Mouse (Mus musculus) limb, embryonic 15.5 days (tissue): ENCODE data around the gene 1700020A23Rik. TPM values are rescaled to one million over a fixed set of nuclear protein-coding genes. Genes with fewer than 3 reads are reported as not detected.

ENCODE experiments used
- ATAC-seq: fragments of 200-750 bp; cut with Nextera tagmentation; 2 replicates; pipeline ENCODE4 v1.8.0; 2017; ENCODE audit warnings: low read depth, moderate TSS enrichment; ENCODE audit not compliant: insufficient number of reproducible peaks, low FRiP score, low TSS enrichment
- H3K27ac ChIP-seq: fragments of 300-500 bp; sonication (generic); 2 replicates; pipeline ENCODE4 v1.5.1; 2015; ENCODE audit warnings: moderate library complexity, mild to moderate bottlenecking, inconsistent platforms
- H3K27me3 ChIP-seq: fragments of 300-500 bp; sonication (generic); 2 replicates; pipeline ENCODE4 v1.6.1; 2015; ENCODE audit warnings: inconsistent platforms
- H3K36me3 ChIP-seq: fragments of 300-500 bp; sonication (generic); 2 replicates; pipeline ENCODE4 v1.6.1; 2015; ENCODE audit warnings: inconsistent platforms
- H3K4me1 ChIP-seq: fragments of 300-500 bp; sonication (generic); 2 replicates; pipeline ENCODE4 v1.6.1; 2015; ENCODE audit warnings: inconsistent platforms
- H3K4me2 ChIP-seq: fragments of 300-500 bp; sonication (generic); 2 replicates; pipeline ENCODE4 v1.6.1; 2015; ENCODE audit warnings: mild to moderate bottlenecking, inconsistent platforms
- H3K4me3 ChIP-seq: fragments of 300-500 bp; sonication (generic); 2 replicates; pipeline ENCODE4 v1.5.1; 2015; ENCODE audit warnings: mild to moderate bottlenecking, inconsistent platforms
- H3K9ac ChIP-seq: fragments of 300-500 bp; sonication (generic); 2 replicates; pipeline ENCODE4 v1.6.1; 2015; ENCODE audit warnings: inconsistent platforms
- H3K9me3 ChIP-seq: fragments of 300-500 bp; sonication (generic); 2 replicates; pipeline ENCODE4 v1.6.1; 2016; ENCODE audit warnings: inconsistent platforms
- WGBS: fragments of 180-500 bp; shearing (Covaris S2); methylation state at CpG from one replicate; pipeline ENCODE4 v1.1.7; 2015; 5-methylcytosine and 5-hydroxymethylcytosine counted together
- polyA plus RNA-seq: library from polyadenylated mRNA; unstranded; fragments of >200 nt; fragmentation: Nextera tagmentation; extraction: Ambion mirVana; gene quantifications from 2 replicates; pipeline ENCODE4 v1.2.1, GENCODE M21; 2015

The 1700020A23Rik gene
- polyA plus RNA-seq, 1 experiment from 2014 or later = not detected

DNA sequence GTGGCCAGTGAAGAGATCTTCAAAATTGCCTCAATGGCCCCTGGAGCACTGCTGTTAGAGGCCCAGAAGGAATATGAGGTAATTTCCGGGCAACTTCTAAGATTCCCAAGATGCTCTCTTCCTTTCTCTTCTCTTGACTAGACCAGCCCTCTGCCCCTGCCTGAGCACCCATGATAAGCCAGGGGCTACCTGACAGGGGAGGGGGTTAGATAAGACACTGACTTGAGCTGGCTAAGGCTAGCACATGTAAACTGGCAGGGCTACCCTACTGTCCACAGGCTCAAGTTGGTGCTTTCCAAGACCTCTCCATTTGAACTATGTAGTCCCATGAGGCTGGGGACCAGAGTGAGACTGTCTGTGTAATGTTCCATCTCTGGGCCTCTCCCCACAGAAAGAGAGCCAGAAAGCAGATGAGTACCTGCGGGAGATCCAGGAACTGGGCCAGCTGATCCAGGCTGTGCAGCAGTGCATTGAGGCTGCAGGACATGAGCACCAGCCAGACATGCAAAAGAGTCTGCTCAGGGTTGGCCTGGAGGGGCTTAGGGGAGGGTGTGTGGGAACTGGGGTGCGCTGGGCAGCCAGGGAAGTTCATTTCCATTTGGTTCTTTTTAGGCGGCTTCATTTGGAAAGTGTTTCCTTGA lies 34.9 kb downstream of the 1700020A23Rik start:
- WGBS = 84% methylated on average over 4 of the region's 4 CpGs
- Histone ChIP-seq H3K9me3 (no peaks in the 10 kb centered on the region), H3K36me3 (peaks cover 77% of the 10 kb centered on the region), H3K9ac (no peak overlapping the region), H3K4me3 (no peak overlapping the region), H3K4me2 (no peak overlapping the region), H3K27ac (no peak overlapping the region), H3K27me3 (no peaks in the 10 kb centered on the region), H3K4me1 (no peaks in the 10 kb centered on the region)
- no peak for ATAC-seq

DNA sequence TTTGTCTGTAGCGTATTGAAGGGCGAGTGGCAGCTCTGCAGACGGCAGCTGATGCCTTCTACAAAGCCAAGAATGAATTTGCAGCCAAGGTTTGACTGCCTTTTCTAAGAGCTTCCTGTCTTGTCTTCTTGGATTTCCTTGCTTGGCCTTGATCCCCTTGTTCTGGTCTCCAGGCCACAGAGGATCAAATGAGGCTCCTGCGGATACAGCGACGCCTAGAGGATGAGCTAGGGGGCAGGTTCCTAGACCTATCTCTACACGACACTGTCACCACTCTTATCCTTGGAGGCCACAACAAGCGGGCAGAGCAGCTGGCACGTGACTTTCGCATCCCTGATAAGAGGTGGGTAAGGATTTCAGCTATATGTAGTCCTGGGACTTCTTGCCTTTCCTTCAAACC lies 37.1 kb downstream of the 1700020A23Rik start:
- 90% methylated on average over 10 of the region's 10 CpGs for WGBS
- Histone ChIP-seq H3K4me3 (no peak overlapping the region), H3K9ac (no peak overlapping the region), H3K4me1 (no peaks in the 10 kb centered on the region), H3K27ac (no peak overlapping the region), H3K4me2 (no peak overlapping the region), H3K9me3 (no peaks in the 10 kb centered on the region), H3K27me3 (no peaks in the 10 kb centered on the region), H3K36me3 (peaks cover 77% of the 10 kb centered on the region)
- ATAC-seq = no peak

DNA sequence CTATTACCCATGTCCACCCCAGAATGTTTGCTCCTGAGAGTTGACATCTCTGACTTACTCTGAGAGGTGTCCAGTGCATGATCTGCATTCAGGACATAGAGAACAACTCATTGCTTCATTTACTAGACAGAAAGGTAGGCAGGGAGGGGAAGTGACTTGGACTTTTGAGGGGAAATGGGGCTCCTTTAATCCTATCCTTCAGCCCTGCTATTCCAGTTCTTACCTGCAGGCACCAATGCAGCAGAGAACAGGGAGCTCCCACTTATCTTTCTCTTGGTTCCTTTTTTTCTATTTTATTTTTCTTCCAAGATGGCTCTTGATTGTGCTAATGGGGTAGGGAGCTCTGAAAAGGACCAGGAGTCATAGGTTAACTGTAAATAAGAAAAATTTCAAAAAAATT lies 43.4 kb downstream of the 1700020A23Rik start:
- Histone ChIP-seq H3K36me3 (peaks cover 15% of the 10 kb centered on the region), H3K4me1 (peaks cover 24% of the 10 kb centered on the region), H3K27ac (no peak overlapping the region), H3K4me3 (no peak overlapping the region), H3K9ac (no peak overlapping the region), H3K27me3 (no peaks in the 10 kb centered on the region; the same call in 1 of the 2 replicates), H3K4me2 (no peak overlapping the region), H3K9me3 (no peaks in the 10 kb centered on the region)
- no peak for ATAC-seq

DNA sequence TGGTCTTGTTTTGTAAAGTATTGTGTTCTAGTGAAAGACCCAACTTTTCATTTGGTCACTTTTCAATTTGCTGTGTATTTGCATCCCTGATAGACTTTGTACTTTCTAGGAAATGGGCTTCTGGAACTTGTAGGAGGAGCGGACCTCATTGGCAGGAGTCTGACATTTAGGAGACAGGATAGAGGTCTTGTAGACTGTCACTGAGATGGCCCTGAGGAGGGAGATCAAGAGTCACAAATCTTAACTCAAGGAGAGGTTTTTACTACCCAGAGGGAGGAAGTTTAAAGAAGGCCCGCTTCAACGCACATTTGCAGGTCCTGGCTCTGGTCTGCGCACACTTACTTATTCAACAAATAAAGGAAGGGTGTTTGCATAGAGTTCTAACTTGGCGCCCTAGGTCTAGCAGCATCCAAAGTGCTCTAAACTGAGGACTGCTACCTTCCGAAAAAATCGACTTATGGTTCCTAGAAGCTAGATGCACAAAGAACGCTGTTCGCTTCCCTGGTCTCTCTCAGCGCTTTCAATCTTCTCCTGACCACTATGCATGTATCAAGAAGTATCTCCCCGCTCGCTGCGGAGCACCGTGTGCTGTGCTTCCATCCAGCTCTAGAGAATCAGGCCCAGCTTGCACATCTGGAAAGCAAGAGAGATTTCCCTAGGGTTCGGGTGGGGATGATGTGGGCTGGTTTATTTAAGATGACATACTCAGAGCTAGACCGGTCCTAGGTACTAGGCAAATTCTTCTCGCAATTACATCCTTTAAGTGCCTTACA lies 44.1 kb downstream of the 1700020A23Rik start:
- Histone ChIP-seq H3K4me3 (peak overlapping the region; percentile 93), H3K4me2 (peak overlapping the region; percentile 84), H3K9me3 (no peaks in the 10 kb centered on the region), H3K4me1 (peaks cover 24% of the 10 kb centered on the region), H3K27ac (peak overlapping the region; percentile 91; the same call in 1 of the 2 replicates), H3K9ac (peak overlapping the region; percentile 85), H3K36me3 (peaks cover 8% of the 10 kb centered on the region), H3K27me3 (no peaks in the 10 kb centered on the region; the same call in 1 of the 2 replicates)
- 0 out of 2 replicates have a peak, but pooled peaks have one; percentile 8 for ATAC-seq
- 6% methylated on average over 17 of the region's 17 CpGs for WGBS

DNA sequence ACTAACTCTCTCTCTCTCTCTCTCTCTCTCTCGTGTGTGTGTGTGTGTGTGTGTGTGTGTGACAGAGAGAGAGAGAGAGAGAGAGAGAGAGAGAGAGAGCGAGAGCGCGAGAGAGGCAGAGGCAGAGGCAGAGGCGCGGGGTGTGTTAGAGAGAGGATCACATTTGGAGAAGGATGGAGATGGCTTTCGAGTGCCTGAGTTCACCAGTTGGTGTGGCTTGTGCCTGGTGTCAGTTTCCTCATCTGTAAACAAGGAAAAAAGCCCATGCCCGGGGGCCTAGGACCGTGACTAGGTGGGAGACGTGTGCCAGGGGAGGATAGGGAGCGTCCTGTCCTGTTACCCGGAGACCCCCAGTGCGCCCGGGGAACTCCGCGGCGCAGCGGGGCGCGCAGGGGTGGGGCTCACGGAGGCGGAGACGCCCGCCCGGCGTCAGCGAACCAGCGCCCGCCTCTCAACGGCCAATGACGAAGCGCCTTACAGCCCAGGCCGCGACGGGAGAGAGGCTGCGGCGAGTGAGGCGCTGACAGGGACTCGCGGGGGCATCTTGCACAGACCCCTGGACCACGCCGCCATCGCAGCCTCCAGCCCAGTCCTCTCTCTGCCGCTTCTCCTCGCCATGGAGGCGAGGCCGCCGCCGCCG lies 44.9 kb downstream of the 1700020A23Rik start, which contains the start of gene Ptpra:
TSS of gene Ptpra (plus strand) at position 485 of the 640 bp plus-strand sequence.
- peak within 1 kb of the TSS; percentile 93 for H3K4me3 ChIP-seq
- H3K27ac ChIP-seq = peak within 1 kb of the TSS; percentile 91
- H3K4me1 ChIP-seq = peaks cover 24% of the 10 kb centered on the region
- no peaks in the 10 kb centered on the region for H3K9me3 ChIP-seq
- no peaks in the 10 kb centered on the region; the same call in 1 of the 2 replicates for H3K27me3 ChIP-seq
- under 1% methylated on average over 43 of the region's 50 CpGs for WGBS
- H3K4me2 ChIP-seq = peak within 1 kb of the TSS; percentile 84
- peak within 1 kb of the TSS; percentile 85 for H3K9ac ChIP-seq
- H3K36me3 ChIP-seq = peaks cover 3% of the 10 kb centered on the region; the same call in 1 of the 2 replicates
- ATAC-seq = peak; percentile 96

DNA sequence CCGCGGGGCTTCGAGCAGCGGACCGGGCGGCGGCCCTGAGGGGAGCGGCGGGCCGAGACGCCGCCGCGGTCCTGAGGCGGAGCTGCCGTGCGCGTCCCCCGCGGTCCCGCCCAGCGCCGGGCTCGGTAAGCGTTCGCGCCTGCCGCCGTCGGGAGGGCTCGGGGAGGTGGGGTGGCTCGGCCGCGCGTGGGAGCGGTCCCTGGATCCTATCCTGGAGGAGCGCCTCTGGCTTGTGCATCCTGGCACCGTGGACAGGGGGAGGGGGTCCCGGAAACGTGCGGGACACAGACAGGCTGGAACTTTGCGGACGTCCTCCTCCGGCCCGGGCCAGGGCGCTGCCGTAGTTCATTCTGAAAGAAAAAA lies 45.4 kb downstream of the 1700020A23Rik start:
- Histone ChIP-seq H3K9me3 (no peaks in the 10 kb centered on the region), H3K4me3 (peak overlapping the region; percentile 93), H3K9ac (peak overlapping the region; percentile 85), H3K27me3 (no peaks in the 10 kb centered on the region; the same call in 1 of the 2 replicates), H3K27ac (peak overlapping the region; percentile 91), H3K4me2 (peak overlapping the region; percentile 84), H3K36me3 (0 out of 2 replicates have a peak, but pooled peaks cover 3% of the 10 kb centered on the region), H3K4me1 (peaks cover 24% of the 10 kb centered on the region)
- under 1% methylated on average over 40 of the region's 47 CpGs for WGBS
- peak; percentile 78 for ATAC-seq

DNA sequence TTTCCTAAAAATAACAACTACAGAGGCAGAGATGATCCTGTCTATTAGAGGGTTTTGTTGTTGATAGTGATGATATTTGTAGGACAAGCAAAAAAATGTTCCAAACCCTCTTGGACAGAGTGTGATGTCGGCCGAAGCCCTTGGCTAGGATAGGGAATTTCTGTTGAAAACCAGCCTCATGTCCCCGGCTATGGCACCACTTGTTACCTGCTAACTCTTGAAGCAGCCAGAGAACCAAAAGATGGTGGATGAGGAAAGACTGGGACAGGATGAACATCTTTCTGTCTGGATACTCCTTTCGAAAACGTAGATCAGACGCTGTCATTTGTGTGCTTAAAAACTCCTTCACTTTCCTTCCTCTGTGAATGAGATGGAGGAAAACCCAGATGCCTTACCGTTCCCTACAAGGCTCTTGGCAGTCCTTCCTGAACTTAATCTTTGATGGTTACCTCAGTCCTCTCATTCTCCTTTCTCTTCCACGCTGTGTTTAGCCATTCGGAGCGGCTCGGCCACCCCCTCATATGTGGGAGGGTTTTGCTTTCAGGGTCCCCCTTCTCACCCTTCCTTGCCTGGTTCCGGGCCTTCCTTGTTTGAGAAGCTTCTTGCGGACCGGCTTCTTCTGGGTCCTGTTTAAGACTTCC lies 46.1 kb downstream of the 1700020A23Rik start:
- H3K27ac ChIP-seq = no peak overlapping the region

DNA sequence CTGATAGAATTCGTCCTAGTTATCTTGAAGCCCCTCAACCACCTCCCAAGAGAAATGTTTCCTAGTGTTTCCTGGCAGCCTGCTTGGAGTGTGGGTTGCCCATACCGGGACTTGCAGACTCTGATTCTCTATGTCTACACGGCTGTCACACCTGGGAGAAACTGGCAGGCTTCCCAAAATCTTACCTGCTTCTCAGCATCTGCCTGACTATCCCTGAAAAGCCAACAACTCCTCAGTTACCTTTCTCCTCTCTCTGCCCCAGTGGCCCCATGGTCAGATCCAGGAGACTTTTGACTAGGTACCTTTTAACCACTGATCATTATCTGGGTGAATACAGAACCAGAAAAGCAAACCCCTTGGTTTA lies 46.6 kb downstream of the 1700020A23Rik start:
- H3K4me1 ChIP-seq = peaks cover 24% of the 10 kb centered on the region
- H3K27ac ChIP-seq = no peak overlapping the region
- H3K4me3 ChIP-seq = peak overlapping the region; percentile 93; the same call in 1 of the 2 replicates
- ATAC-seq = no peak
- H3K36me3 ChIP-seq = no peaks in the 10 kb centered on the region
- peak overlapping the region; percentile 84 for H3K4me2 ChIP-seq
- WGBS = 58% methylated on average over 3 of the region's 3 CpGs
- no peak overlapping the region for H3K9ac ChIP-seq
- no peaks in the 10 kb centered on the region for H3K9me3 ChIP-seq
- H3K27me3 ChIP-seq = no peaks in the 10 kb centered on the region; the same call in 1 of the 2 replicates

More for the DNA sequence above, 46.1 kb downstream of the 1700020A23Rik start:
- Histone ChIP-seq H3K4me3 (peak overlapping the region; percentile 93), H3K9me3 (no peaks in the 10 kb centered on the region), H3K4me2 (peak overlapping the region; percentile 84), H3K4me1 (peaks cover 24% of the 10 kb centered on the region), H3K9ac (no peak overlapping the region), H3K36me3 (no peaks in the 10 kb centered on the region), H3K27me3 (no peaks in the 10 kb centered on the region; the same call in 1 of the 2 replicates)
- no peak for ATAC-seq
- 63% methylated on average over 14 of the region's 14 CpGs for WGBS

DNA sequence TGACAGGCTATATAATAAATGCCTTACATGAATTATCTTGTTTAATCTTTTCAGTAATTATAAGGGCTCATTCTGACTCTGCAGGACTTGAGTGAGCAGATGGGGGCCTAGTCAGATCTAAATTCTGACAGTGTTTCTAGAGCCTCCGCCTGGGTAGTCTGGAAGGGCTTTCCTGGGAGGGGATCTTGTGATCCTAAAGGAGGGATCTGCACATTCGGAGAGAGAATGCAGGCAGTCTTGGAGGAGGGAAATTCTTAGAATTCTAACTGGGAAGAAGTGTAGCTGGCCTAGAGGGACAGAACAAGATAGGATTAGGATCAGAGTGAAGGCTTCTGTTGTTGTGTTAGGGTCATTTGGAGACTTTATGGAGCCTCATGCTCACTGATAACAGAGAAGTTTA lies 47.2 kb downstream of the 1700020A23Rik start:
- H3K27ac ChIP-seq = no peak overlapping the region
- WGBS = 51% methylated on average over 2 of the region's 2 CpGs
- H3K27me3 ChIP-seq = no peaks in the 10 kb centered on the region; the same call in 1 of the 2 replicates
- no peaks in the 10 kb centered on the region for H3K9me3 ChIP-seq
- H3K4me1 ChIP-seq = peaks cover 24% of the 10 kb centered on the region
- no peaks in the 10 kb centered on the region for H3K36me3 ChIP-seq
- H3K9ac ChIP-seq = no peak overlapping the region
- ATAC-seq = no peak
- H3K4me3 ChIP-seq = no peak overlapping the region
- no peak overlapping the region for H3K4me2 ChIP-seq

DNA sequence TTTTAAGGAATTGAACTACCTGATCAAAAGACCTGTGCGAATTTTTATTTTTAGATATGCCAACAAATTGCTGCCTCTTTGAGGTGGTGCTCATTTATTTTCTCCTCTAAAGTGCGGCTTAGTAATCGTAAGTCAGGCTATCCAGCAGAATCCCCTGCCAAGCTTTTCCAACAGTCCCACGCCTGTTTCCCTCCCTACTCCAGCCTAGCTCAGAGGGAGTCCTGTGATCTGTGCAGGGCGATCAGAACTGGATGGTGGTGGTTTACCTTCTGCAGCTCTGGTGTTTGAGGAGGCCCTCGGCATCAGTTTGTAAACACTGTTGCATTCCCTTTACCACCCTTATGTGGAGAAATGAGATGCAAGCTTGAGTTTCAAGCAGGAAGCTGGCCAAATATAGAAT lies 48.4 kb downstream of the 1700020A23Rik start:
- no peak overlapping the region for H3K4me3 ChIP-seq
- no peaks in the 10 kb centered on the region for H3K9me3 ChIP-seq
- H3K4me1 ChIP-seq = peaks cover 24% of the 10 kb centered on the region
- ATAC-seq = no peak
- no peak overlapping the region for H3K9ac ChIP-seq
- 58% methylated on average over 6 of the region's 6 CpGs for WGBS
- H3K36me3 ChIP-seq = no peaks in the 10 kb centered on the region
- no peak overlapping the region for H3K4me2 ChIP-seq
- no peaks in the 10 kb centered on the region; the same call in 1 of the 2 replicates for H3K27me3 ChIP-seq
- H3K27ac ChIP-seq = 0 out of 2 replicates have a peak overlapping the region, but pooled peaks have one; percentile 22

DNA sequence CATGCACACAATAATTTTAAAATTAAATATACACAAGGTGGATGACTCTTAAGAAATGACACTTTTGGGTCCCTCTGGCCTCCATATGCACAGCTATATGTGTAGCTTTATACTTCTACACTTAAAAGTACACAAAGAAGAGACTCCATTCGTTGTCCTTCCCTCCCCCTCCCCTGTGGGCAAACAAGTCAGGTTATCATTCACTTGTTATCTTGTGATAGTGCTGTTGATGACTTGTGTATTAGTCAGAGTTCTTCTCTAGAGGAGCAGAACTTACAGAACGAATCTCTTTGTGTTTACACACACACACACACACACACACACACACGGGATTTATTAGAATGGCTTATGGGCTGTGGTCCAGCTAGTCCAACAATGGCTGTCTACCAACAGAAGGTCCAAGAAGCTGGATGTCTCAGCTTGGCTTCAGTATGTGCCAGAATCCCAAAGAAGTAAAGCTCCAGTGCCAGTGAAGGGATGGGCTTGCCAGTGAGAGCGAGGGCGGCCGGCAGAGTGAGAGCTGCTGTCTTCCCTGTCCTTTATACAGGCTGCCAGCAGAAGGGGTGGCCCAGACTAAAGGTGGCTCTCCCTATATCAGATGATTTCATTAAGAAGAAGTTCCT lies 49.8 kb downstream of the 1700020A23Rik start:
- Histone ChIP-seq H3K27me3 (no peaks in the 10 kb centered on the region), H3K9me3 (no peaks in the 10 kb centered on the region), H3K27ac (no peak overlapping the region), H3K36me3 (no peaks in the 10 kb centered on the region), H3K9ac (no peak overlapping the region), H3K4me2 (no peak overlapping the region), H3K4me1 (peaks cover 16% of the 10 kb centered on the region), H3K4me3 (no peak overlapping the region)
- ATAC-seq = no peak
- 80% methylated on average over 6 of the region's 6 CpGs for WGBS
